Mouse (Mus musculus): Measurements from ENCODE around the gene Atoh1. TPM values are rescaled to one million over a fixed set of nuclear protein-coding genes. Genes with fewer than 3 reads are reported as not detected.

Atoh1 gene
- polyA plus RNA-seq (2016; fragmentation: Nextera tagmentation; extraction: Ambion mirVana), result 0.10 TPM in 1 of 2 replicates, not detected in the other

DNA sequence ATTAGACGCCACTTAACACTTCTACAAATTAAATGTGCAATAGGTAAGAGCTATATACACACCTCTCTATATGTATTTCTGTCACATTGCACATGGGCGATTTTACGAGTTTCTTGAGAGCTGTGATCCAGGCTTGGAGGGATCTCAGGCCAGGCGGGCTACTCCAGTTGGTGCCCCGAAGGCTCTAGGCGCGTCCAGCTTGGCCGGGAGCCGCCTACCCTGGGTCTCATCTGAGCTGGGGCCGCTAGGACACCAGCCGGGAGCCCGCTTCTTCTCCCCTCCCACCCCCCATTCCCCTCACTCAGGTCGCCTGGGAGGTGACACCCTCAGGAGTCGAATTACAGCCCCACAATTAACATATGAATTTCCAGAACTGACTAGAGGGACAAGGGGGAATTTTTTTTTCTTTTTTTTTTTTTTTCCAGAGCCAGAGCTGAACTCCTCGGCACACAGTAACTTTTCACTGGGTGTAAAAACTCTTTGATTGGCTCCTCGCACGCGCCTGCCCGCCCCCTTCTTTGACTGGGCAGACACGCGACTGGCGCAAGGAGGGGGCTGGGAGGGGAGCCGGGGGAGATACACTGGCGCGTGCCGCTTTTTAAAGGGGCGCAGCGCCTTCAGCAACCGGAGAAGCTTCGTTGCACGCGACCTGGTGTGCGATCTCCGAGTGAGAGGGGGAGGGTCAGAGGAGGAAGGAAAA, at the start of gene Atoh1:
Gene Atoh1 (plus strand): TSS at position 627 of the 700 bp plus-strand sequence.
- Histone ChIP-seq H3K4me2 (peak within 1 kb of the TSS; percentile 77), H3K9me3 (no peaks in the 10 kb centered on the region), H3K27me3 (peaks cover 65% of the 10 kb centered on the region), H3K36me3 (no peaks in the 10 kb centered on the region), H3K4me1 (replicated peaks) (peaks cover 26% of the 10 kb centered on the region), H3K4me3 (replicated peaks) (peak within 1 kb of the TSS; percentile 43), H3K27ac (no peak within 1 kb of the TSS), H3K9ac (replicated peaks) (peak within 1 kb of the TSS; percentile 45; the same call in 1 of the 2 replicates)
- ATAC-seq (ENCODE audit: insufficient number of reproducible peaks, insufficient read depth, low FRiP score, low TSS enrichment, low read depth), result peak; percentile 88
- WGBS, result under 1% methylated on average over 34 of the region's 34 CpGs

DNA sequence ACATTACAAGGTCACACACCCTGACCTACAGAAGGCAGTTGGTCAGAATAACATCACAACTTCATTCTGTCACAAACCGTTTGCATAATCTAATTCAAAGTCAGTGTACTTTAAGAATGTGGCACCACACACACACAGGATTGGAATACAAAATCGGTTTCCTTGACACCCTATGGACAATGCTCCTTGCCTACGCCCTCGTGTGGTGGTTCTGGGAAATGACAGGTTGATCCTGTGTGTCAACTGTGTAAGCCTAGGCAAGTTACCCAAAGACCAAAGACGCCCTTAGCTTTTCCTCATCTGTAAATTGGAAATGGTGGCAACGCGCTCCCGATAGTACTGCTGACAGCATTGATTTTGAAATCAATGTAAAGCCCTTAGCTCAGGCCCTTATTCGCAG, 45.0 kb upstream of the Atoh1 start:
- H3K27me3 ChIP-seq, result peaks cover 25% of the 10 kb centered on the region
- no peak overlapping the region for H3K4me2 ChIP-seq
- 33% methylated on average over 9 of the region's 9 CpGs for WGBS
- H3K4me1 ChIP-seq (replicated peaks), result no peaks in the 10 kb centered on the region
- no peak for ATAC-seq (ENCODE audit: insufficient number of reproducible peaks, insufficient read depth, low FRiP score, low TSS enrichment, low read depth)
- no peaks in the 10 kb centered on the region for H3K9me3 ChIP-seq
- H3K4me3 ChIP-seq (replicated peaks), result no peak overlapping the region
- no peak overlapping the region for H3K27ac ChIP-seq
- no peaks in the 10 kb centered on the region for H3K36me3 ChIP-seq
- no peak overlapping the region for H3K9ac ChIP-seq (replicated peaks)

DNA sequence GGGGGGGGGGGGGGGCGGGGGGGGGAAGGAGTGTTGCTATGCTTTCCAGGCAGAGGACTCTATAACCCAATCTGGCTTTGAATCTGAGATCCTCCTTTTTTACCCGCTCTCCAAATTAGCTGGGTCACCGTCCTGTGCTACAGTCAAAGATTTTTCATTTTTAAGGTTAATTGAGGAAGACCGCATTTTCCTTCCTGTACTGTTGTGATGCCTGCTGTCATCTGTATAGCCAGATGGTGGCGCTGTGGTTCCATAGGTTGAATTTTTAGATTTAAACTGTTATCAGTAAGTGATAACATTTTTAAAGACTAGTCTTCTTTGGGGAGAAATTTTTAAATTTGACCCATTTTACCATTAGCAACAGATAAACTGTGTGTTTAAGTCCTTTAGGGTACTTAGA, 44.0 kb upstream of the Atoh1 start:
- Histone ChIP-seq H3K27me3 (peaks cover 25% of the 10 kb centered on the region), H3K4me1 (replicated peaks) (no peaks in the 10 kb centered on the region), H3K9me3 (no peaks in the 10 kb centered on the region), H3K4me2 (peak overlapping the region; percentile 39), H3K9ac (replicated peaks) (no peak overlapping the region), H3K27ac (no peak overlapping the region), H3K4me3 (replicated peaks) (no peak overlapping the region), H3K36me3 (no peaks in the 10 kb centered on the region)
- 7% methylated on average over 5 of the region's 5 CpGs for WGBS
- ATAC-seq (ENCODE audit: insufficient number of reproducible peaks, insufficient read depth, low FRiP score, low TSS enrichment, low read depth), result no peak

DNA sequence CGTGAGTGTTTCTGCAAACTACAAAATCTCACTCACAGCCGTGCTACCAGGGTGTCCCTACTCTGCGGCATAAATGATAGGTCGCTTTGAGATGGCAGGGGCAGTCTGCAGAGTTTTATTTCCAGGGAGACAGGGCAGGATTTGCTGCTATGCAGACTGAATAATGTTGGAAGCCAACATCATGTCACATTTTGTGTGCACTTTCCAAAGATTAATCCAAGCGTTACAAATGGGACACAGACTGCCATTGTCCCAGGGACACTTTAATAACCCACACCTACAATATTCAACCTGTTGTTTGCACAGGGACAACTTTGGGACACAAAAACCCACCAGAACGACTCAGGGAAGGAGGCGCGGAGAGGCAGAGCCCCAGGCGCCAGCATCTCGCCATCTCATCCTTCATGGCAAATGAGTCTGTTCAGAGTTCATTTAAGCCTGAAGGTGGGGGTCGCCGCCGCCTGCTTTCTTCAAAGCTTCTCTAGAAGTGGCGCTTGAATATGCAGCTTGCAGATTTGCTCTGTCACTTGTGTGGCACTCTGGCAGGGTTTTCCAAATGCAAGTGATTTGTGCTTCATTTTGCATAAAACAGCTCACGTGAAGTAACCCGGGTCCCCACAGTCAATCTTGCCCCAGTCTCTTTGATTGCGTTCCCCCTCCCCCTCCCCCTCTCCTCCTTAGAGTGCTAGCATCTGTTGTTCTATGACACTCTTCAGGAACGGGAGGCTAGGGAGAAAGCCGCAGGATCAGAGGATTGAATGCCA, 40.6 kb upstream of the Atoh1 start:
- Histone ChIP-seq H3K27me3 (peaks cover 25% of the 10 kb centered on the region), H3K27ac (no peak overlapping the region), H3K36me3 (no peaks in the 10 kb centered on the region), H3K9ac (replicated peaks) (no peak overlapping the region), H3K4me1 (replicated peaks) (no peaks in the 10 kb centered on the region), H3K4me3 (replicated peaks) (peak overlapping the region; percentile 6; the same call in 1 of the 2 replicates), H3K9me3 (no peaks in the 10 kb centered on the region), H3K4me2 (peak overlapping the region; percentile 49)
- WGBS, result 8% methylated on average over 19 of the region's 19 CpGs
- no peak for ATAC-seq (ENCODE audit: insufficient number of reproducible peaks, insufficient read depth, low FRiP score, low TSS enrichment, low read depth)

DNA sequence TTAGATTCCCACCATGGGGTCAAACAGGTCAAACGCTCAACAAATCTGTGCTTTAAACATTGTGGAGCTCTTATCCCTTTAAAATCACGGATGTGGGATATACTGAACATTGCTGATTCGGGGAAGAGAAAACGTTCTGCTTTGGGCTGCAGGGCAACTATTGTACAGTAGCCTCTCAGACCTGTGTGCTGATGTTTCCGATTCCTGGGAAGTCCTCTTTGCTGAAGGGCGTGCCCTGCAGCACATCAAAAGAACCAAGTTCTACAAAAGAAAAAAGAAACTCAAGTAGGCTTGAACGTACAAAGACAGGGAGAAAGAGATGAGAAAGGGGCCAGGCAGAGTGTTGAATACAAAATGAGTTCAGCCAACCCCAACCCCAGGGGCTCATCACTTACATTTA, 34.2 kb upstream of the Atoh1 start:
- no peak for ATAC-seq (ENCODE audit: insufficient number of reproducible peaks, insufficient read depth, low FRiP score, low TSS enrichment, low read depth)
- no peak overlapping the region for H3K27ac ChIP-seq
- no peak overlapping the region for H3K4me3 ChIP-seq (replicated peaks)
- no peak overlapping the region for H3K9ac ChIP-seq (replicated peaks)
- no peaks in the 10 kb centered on the region for H3K36me3 ChIP-seq
- H3K9me3 ChIP-seq, result no peaks in the 10 kb centered on the region
- no peaks in the 10 kb centered on the region for H3K4me1 ChIP-seq (replicated peaks)
- 63% methylated on average over 7 of the region's 7 CpGs for WGBS
- no peak overlapping the region for H3K4me2 ChIP-seq
- H3K27me3 ChIP-seq, result no peaks in the 10 kb centered on the region

DNA sequence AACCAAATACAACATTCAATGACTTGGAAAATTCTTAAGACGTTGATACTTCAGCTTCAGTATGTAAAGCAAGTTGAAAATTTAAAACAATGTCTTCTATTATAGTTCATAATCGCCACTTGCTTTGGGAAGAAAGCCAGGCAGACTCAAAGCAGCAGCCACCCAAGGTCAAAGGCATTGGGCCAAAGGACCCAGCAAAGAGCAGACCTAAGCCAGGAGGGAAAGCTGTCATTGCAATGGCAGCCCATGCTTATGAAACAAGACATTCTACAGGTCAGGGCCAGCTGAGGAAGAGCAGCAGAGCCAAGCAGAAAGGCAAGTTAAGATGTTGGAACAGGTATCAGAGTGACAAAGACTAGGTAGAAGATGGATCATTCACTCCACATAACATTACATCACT, 25.3 kb upstream of the Atoh1 start:
- H3K9me3 ChIP-seq, result no peaks in the 10 kb centered on the region
- no peak for ATAC-seq (ENCODE audit: insufficient number of reproducible peaks, insufficient read depth, low FRiP score, low TSS enrichment, low read depth)
- no peak overlapping the region for H3K4me3 ChIP-seq (replicated peaks)
- H3K27ac ChIP-seq, result no peak overlapping the region
- no peak overlapping the region for H3K4me2 ChIP-seq
- H3K9ac ChIP-seq (replicated peaks), result no peak overlapping the region
- no peaks in the 10 kb centered on the region for H3K27me3 ChIP-seq
- WGBS, result 87% methylated on average over 2 of the region's 2 CpGs
- H3K36me3 ChIP-seq, result no peaks in the 10 kb centered on the region
- no peaks in the 10 kb centered on the region for H3K4me1 ChIP-seq (replicated peaks)

DNA sequence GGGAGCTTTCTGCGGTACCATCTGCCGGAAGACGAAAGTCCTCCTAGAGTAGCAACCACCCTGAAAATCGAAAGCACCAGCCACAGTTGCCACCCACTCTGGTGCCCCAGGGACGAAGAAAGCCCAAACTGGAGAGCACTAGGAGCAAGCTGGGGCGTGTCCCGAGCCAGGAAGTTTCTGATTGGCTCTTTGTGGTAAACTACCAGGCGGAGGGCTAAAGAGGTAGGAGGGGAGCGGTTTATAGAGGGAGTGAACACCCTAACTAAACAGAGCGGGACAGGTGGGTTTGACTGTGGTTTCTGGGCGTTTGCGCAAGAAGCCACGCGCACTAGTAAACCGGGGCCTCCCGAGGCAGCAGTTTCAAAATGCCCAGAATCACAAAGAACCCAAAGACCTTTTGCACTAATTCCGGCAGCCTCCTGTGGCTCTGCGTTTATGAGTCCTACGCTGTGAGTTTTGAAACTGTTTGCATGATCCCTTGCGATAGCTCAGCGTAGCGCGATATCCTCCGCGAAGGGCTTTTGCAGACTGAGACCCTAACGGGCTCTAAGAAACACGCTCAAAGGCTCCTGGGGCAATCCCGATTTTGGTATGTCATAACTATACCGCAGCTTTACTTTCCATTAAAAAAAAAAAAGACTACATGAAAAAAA, 1.0 kb upstream of the Atoh1 start:
- WGBS, result under 1% methylated on average over 29 of the region's 29 CpGs
- ATAC-seq (ENCODE audit: insufficient number of reproducible peaks, insufficient read depth, low FRiP score, low TSS enrichment, low read depth), result no peak

DNA sequence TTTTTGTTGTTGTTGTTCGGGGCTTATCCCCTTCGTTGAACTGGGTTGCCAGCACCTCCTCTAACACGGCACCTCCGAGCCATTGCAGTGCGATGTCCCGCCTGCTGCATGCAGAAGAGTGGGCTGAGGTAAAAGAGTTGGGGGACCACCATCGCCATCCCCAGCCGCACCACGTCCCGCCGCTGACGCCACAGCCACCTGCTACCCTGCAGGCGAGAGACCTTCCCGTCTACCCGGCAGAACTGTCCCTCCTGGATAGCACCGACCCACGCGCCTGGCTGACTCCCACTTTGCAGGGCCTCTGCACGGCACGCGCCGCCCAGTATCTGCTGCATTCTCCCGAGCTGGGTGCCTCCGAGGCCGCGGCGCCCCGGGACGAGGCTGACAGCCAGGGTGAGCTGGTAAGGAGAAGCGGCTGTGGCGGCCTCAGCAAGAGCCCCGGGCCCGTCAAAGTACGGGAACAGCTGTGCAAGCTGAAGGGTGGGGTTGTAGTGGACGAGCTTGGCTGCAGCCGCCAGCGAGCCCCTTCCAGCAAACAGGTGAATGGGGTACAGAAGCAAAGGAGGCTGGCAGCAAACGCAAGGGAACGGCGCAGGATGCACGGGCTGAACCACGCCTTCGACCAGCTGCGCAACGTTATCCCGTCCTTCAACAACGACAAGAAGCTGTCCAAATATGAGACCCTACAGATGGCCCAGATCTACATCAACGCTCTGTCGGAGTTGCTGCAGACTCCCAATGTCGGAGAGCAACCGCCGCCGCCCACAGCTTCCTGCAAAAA, 496 bp downstream of the Atoh1 start:
- H3K4me3 ChIP-seq (replicated peaks), result peak overlapping the region; percentile 43
- no peak overlapping the region for H3K27ac ChIP-seq
- H3K36me3 ChIP-seq, result no peaks in the 10 kb centered on the region
- WGBS, result under 1% methylated on average over 53 of the region's 53 CpGs
- peaks cover 30% of the 10 kb centered on the region for H3K4me1 ChIP-seq (replicated peaks)
- H3K9ac ChIP-seq (replicated peaks), result peak overlapping the region; percentile 45; the same call in 1 of the 2 replicates
- peak; percentile 57; the same call in 1 of the 2 replicates for ATAC-seq (ENCODE audit: insufficient number of reproducible peaks, insufficient read depth, low FRiP score, low TSS enrichment, low read depth)
- H3K4me2 ChIP-seq, result peak overlapping the region; percentile 77
- peaks cover 73% of the 10 kb centered on the region for H3K27me3 ChIP-seq
- H3K9me3 ChIP-seq, result no peaks in the 10 kb centered on the region

More for the DNA sequence above, 1.0 kb upstream of the Atoh1 start:
- peak overlapping the region; percentile 77 for H3K4me2 ChIP-seq
- peak overlapping the region; percentile 43 for H3K4me3 ChIP-seq (replicated peaks)
- H3K9ac ChIP-seq (replicated peaks), result no peak overlapping the region
- peaks cover 58% of the 10 kb centered on the region for H3K27me3 ChIP-seq
- no peaks in the 10 kb centered on the region for H3K9me3 ChIP-seq
- H3K4me1 ChIP-seq (replicated peaks), result peaks cover 26% of the 10 kb centered on the region
- H3K27ac ChIP-seq, result no peak overlapping the region
- no peaks in the 10 kb centered on the region for H3K36me3 ChIP-seq

DNA sequence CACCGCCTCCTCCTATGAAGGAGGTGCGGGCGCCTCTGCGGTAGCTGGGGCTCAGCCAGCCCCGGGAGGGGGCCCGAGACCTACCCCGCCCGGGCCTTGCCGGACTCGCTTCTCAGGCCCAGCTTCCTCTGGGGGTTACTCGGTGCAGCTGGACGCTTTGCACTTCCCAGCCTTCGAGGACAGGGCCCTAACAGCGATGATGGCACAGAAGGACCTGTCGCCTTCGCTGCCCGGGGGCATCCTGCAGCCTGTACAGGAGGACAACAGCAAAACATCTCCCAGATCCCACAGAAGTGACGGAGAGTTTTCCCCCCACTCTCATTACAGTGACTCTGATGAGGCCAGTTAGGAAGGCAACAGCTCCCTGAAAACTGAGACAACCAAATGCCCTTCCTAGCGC, 1.1 kb downstream of the Atoh1 start:
- no peaks in the 10 kb centered on the region for H3K9me3 ChIP-seq
- peaks cover 35% of the 10 kb centered on the region for H3K4me1 ChIP-seq (replicated peaks)
- H3K4me3 ChIP-seq (replicated peaks), result peak overlapping the region; percentile 43
- H3K4me2 ChIP-seq, result peak overlapping the region; percentile 77
- H3K27me3 ChIP-seq, result peaks cover 79% of the 10 kb centered on the region
- H3K36me3 ChIP-seq, result no peaks in the 10 kb centered on the region
- under 1% methylated on average over 19 of the region's 19 CpGs for WGBS
- ATAC-seq (ENCODE audit: insufficient number of reproducible peaks, insufficient read depth, low FRiP score, low TSS enrichment, low read depth), result no peak
- H3K9ac ChIP-seq (replicated peaks), result no peak overlapping the region
- no peak overlapping the region for H3K27ac ChIP-seq

DNA sequence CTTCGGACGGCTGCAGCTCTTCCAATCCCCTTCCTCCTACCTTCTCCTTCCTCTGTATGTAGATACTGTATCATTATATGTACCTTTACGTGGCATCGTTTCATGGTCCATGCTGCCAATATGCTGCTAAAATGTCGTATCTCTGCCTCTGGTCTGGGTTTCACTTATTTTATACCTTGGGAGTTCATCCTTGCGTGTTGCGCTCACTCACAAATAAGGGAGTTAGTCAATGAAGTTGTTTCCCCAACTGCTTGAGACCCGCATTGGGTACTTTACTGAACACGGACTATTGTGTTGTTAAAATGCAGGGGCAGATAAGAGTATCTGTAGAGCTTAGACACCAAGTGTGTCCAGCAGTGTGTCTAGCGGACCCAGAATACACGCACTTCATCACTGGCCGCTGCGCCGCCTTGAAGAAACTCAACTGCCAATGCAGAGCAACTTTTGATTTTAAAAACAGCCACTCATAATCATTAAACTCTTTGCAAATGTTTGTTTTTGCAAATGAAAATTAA, 1.6 kb downstream of the Atoh1 start:
- Histone ChIP-seq H3K4me2 (no peak overlapping the region), H3K27me3 (peaks cover 84% of the 10 kb centered on the region), H3K9ac (replicated peaks) (no peak overlapping the region), H3K4me3 (replicated peaks) (peak overlapping the region; percentile 43; the same call in 1 of the 2 replicates), H3K36me3 (no peaks in the 10 kb centered on the region), H3K4me1 (replicated peaks) (peaks cover 35% of the 10 kb centered on the region), H3K27ac (no peak overlapping the region), H3K9me3 (no peaks in the 10 kb centered on the region)
- ATAC-seq (ENCODE audit: insufficient number of reproducible peaks, insufficient read depth, low FRiP score, low TSS enrichment, low read depth), result no peak
- 3% methylated on average over 14 of the region's 14 CpGs for WGBS
